Mouse (Mus musculus) megakaryocyte progenitor cell, adult 5-6 weeks (primary cell): Measurements from ENCODE around the gene Slit3. TPM values are rescaled to one million over a fixed set of nuclear protein-coding genes. Genes with fewer than 3 reads are reported as not detected.

Experiments used
- ATAC-seq: replicated peaks from 2 replicates; pipeline ENCODE4 v1.8.0; 2016; ENCODE audit warnings: mild to moderate bottlenecking, moderate TSS enrichment, inconsistent platforms; ENCODE audit not compliant: poor library complexity
- total RNA-seq, 2 experiments: library from RNA; stranded (forward) in 1 of 2; stranded (reverse) in 1 of 2; fragments of 157-497, 149-512 nt in 1 of 2; fragments of 200-1000 nt in 1 of 2; gene quantifications; 2 replicates each; pipeline versions ENCODE4 v1.2.3 to v1.2.4; 2015 to 2017

Slit3 gene
- total RNA-seq, 2 experiments from 2014 or later = not detected

DNA sequence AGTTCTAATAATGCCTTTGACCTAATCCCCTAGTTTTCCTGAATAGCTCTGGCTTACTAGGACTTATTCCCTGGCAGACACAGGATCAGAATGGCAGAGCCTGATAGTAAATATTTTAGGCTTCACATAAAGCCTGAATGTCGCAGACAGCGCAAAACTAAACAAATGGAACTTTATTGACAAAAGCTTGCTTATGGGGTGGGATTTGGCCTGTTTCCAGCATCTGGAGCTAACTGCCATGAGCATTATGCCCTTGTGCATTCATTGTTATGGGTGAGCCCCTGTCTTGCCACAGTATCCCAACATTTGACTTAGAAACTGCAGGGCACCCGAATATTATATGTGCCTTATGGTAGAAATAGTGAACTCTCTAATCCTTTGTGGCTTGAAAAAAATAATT lies 438.4 kb downstream of the Slit3 start:
- ATAC-seq = no peak

DNA sequence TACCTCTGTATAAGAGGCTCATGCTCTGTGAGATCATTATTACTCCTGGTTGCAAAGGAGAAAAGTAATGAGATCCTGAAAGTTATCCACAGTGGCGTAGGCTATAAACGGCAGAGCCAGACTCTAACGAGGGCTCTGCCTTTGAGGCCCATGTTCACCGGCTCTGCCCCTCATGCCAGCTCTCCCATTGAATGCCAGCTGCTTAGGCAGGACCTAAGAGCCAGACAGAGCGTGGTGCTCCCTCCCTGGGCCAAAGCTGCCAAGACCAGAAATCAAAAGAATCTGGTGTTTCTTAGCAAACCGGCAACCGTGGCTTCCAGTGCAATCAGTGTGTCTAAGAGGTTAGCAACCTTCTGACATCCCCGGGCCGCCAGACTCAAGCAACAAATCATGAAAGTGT lies 440.7 kb downstream of the Slit3 start:
- ATAC-seq = no peak

DNA sequence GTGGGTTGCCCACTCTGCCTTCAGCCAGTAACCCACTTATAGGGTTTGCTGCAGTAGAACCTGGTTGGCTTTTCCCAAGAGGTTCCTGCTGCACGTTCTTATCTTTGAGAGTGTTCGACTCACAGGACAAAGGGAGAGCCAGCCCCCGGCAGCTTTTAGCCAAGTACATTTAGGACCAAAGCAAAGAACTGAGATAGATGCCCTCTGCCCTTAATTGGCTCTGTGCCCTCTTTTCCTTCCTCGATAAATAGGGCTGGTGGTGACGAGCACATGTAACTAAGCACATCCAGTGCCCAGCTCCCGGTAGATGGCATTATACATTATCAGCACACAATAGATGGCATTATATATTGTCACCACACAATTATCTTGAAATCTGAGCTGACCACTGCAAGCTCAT lies 444.3 kb downstream of the Slit3 start:
- ATAC-seq = no peak

DNA sequence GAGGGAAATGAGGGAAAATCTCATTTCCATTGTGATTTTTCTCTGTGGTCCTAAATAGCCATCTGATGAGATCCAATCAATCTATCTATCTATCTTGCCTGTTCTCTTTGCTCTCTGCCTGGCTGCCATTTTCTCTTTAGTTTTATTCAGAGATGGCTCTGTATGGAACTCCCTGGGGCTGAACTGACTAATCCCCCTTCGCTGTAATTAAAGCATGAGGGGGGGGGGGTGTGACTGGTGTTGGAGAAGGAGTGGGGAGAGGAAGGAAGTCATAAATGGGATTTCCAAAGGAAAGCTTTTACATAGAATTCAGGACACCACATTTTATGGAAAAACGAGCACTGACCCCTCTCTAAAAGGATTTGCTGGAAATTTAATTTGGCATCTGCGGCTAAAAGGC lies 445.7 kb downstream of the Slit3 start:
- ATAC-seq = no peak

DNA sequence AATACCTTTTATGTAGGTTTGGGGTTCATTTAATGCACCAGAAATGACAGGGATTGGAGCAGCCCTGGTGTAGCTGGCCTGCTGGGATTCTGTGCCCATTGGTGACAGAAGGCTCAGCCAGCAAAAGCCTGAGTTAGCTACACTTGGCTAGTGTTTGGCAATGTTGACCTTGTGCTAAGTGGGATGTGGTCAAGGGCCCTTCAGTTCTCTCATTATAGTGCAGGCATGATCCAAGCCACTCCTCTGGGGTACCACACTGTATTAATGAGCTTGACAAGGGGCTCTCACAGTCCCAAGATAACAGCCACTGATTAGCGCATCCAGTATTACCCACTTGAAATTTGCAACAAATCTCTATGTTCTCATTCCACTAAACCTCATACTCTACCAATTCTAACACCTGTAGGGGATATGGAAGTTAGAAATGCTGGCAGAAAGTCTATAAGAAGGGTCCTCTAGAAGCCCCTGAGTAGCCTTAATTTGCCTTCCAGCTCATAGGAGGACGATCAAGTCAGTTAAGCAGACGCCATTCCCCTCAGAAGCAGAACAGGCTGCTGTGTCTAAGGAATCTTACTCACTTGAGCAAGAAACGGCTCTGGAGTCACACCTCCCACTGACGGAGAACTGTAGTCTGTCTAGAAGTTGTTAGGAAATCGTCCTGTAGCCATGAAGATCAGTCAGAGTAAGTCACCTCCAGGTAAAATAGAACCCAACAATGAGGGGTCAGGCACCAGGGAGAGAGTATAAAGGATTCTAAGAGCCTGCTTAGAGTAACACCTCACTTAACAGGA lies 448.3 kb downstream of the Slit3 start:
- no peak for ATAC-seq

DNA sequence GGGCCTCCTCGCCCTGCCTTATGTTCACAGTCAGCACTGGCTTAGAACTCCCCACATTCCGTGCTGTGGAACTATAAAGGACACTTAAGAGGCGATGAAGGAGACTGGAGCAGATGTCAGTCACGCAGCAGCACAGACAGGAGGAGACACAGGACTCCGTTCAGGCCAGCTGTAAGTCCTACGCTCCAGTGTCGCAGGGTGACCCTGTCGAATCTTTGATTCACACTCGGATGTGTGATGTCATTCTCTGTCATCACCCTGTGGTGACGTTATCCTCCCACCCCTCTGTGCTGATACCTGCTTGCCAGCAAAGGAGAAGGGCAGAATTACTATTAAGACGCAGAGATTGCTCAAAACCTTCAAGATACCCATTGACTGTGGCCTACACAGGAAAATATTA lies 448.9 kb downstream of the Slit3 start:
- ATAC-seq = no peak

DNA sequence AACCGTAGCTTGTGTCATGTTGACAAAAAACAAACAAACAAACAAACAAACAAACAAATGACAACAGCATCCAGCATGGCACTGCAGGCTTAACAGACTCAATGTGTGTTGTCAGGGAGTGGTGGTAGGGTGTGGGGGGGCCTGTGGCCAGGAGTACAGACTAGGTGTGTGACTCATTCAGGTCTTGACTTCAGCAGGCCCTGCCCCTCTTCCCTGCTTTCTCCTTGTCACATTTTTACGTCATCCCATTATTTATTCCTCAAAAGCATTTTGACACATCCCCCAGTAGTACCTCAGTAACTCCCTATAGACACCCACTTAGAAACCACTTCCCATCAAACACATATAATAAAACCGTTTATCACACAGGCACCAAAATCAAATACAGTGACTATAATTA lies 450.9 kb downstream of the Slit3 start:
- no peak for ATAC-seq

DNA sequence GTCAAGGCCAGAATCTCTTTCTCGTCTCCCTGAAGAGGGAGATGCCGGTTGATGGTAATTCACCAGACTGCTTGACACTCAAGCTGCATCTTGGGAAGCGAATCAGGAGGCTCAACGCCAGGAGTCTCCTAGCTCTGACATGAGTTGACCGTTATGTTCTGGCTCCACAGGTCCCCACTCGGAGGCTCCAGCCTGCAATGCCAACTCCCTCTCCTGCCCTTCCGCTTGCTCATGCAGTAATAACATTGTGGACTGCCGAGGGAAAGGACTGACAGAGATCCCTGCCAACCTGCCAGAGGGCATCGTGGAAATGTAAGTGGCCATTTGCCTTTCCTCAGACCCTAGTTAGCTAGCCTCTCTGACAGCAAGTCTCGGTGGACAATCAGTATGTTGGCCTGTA lies 457.8 kb downstream of the Slit3 start:
- no peak for ATAC-seq

DNA sequence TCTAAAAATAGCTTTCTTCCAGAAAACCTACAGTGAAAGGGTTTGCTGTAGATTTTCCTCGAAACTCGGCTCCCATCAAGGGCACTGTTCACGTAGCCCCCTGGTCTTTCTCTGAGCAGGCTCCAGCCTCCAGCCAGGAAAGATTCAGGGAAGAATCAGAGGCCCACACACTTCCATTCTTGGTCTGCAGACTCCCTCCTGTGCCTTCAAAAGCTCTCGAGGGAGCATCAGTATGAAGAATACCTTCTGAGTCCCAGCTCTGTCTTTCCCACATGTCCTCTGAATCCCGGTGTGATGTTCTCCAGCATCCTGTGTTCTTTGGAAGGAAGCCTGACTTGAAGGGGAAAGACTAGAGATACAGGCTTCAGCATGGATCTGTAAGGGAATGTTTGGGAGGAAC lies 461.6 kb downstream of the Slit3 start:
- ATAC-seq = no peak

DNA sequence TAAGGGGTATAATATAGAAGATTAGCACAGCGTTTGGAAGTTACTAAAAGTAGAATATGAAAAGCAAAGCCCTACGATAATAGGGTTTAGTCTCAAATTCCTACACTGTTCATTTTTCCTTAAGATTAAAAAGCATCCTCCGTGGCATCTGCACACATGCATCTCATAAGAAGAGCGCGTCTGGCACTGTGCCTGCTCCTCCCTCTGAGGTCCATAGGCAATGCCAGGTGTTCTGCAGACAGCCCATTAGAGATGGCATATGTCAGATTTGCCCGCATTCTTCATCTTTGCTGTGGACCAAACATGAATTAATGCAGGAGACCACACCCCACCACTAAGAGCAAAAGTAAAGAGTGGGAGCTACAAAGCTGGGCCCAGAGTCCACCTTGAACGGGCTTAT lies 462.6 kb downstream of the Slit3 start:
- no peak for ATAC-seq

DNA sequence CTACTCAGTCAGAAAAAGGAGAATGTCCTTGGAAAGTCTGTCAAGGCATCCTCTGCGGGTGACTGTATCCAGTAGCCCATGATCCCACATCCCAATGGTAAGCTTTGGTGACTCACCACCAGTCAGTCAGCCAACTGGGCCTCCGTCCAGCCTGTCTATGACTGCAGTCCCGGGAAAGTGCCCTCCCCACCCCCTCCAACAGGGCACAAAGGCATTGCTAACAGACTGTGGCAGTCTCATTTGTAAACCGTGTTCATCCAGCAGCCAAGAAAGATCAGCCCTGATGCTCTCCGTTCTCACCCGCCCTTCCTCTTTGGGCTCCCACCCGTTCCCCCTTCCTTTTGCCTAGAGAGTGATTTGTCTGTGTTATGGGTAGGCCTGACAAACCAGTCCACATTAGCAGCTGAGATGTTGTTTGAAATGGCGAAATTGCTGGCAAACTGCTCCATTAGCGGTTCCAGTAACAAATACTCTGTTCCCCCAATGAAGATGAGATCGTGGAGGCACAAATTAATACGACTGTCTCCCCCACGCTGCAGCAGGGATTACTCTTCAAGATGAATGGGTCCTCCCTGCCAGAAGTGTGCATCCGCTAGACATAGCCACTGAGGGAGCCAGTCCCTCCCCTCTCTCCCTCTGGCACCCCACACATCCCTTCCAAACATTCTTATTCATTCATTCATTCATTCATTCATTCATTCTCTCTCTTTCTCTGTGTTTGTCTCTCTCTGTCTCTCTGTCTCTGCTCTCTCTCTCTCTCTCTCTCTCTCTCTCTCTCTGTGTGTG lies 466.3 kb downstream of the Slit3 start:
- no peak for ATAC-seq

DNA sequence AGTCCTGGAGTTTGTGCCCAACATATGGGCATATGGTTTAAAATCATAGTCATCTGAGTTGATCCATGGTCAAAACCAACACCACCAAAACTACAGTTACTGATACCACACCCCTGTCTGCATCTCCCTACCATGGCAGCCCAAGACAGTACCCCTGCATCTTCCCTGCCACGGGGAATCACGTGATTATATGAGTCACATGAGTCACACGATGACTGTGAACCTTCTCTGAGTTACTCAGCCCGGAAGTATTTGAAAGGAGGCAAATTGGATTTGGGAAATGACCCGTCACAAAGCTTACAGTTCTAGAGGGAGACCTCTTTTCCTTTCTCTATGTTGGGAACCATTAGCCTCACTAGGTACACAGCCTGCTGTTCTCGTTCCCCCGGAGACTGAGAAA lies 468.9 kb downstream of the Slit3 start:
- ATAC-seq = no peak

DNA sequence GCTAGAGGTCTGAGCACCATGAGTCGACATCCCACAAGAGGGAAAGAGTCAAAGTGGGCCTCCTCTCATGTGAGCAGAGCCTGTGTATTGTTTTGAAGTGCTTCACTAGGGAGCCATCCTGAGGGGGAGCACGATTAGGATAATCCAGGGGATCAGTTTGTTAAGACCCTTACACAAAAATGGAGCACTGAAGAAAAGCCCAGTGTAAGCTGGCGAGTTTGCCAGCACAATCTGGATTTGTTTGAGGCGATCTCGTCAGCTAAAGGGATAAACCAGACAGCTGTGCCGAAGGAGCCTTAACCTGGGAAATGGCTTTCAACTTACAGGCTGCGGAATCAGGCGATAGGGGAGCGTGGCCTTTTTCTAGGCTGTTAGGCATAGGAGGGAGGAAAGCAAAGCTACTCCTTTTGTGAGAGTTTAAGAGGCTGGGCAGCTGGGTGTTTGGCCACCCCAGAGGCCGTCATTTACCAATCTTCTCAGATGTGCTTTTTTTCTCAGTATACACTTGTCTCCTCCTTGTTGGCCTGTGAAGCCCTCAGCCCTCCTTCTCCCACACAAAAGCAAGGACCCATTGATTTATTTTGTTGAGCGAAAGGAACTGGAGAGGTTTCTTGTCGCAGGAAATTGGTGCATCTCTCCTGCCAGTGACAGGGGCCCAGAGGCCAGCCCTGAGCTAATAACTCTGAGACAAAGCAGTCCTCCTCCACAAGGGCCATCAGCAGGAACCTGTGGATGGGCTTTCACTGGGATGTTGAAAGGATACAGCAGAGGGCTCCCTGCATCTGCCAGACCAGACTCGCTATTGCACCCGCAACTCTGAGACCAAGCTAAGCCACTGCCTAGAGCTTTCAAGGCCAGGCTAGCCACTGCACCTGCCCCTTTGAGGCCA lies 472.4 kb downstream of the Slit3 start:
- ATAC-seq = no peak

DNA sequence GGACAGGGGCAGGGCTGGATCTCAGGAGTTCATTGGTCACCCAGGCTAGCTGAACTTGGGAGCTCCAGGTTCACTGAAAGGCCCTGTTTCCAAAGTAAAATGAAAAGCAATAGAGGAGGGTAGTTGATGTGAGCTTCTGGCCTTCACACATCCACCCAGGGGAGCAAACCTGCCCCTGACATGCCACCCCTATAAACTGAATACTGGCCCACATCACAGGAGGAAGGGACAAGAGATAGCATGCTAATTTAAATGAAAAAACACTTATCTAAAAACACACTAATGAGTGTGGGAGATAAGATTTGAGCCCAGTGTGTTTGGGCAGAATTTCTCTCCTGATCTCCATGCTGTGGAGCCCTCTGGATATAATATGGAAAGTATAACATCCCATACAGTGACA lies 475.0 kb downstream of the Slit3 start:
- no peak for ATAC-seq

DNA sequence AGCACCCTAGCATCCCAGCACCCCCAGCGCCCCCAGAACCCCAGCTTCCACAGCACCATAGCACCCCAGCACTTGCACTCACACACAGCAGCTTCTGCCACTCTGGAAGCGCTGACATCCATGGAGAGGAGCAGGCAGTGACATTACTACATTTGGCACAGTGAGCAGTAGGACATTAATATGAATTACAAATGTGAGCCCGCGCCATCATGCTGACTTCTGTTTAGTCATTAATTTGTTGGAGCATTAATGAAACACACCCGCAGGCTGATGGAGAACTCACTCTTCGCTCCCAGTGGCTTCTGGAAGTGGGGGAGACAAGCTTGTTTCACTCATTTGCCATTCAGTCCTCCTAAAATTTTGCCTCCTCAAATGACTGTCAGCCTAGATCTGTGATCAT lies 476.9 kb downstream of the Slit3 start:
- no peak for ATAC-seq

DNA sequence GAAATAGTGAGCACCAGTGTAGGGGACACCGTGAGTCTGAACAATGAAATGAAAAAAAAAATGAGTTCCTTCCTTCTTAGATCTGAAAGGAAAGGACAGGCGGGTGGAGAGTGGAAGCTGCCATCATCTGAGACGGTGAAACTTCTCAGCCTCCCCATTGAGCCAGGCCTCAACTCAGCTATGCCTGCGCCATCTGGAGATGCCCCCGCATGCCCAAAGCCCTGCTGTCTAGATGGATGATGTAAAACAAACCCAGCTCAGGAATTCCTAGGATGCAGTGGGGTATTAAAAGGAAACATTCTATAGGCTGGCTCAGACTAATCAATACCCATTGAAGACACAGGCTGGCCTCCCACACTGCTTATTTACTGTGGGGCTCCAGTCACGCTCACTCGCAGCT lies 477.7 kb downstream of the Slit3 start:
- ATAC-seq = no peak

DNA sequence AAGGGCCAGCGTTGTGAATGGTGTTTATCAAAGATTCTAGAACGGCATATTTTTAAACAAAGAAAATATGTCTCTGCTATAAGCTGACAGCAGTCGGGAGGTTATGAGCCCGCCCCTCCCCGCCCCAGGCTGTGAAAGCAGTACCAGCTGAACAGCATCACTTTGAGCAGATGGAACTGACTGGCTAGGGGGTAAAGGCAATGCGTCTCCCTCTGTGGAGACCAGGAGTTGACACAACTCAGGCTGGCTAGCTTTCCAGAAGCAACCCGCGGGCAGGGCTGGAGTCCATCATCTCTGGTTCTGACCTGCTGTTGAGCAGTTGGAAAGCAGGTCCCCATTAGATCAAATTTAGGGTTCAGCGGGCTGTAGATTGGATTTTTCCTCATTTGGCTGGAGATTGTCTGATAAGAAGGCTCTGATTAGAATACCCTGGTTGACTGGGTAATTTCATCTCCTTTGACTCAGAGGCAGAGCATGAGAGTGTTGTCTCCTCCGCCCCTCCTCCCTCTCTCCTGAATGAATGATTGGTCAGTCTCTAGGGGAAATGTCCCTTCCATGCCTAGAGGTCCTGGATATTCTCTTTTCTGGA lies 480.7 kb downstream of the Slit3 start:
- ATAC-seq = no peak

DNA sequence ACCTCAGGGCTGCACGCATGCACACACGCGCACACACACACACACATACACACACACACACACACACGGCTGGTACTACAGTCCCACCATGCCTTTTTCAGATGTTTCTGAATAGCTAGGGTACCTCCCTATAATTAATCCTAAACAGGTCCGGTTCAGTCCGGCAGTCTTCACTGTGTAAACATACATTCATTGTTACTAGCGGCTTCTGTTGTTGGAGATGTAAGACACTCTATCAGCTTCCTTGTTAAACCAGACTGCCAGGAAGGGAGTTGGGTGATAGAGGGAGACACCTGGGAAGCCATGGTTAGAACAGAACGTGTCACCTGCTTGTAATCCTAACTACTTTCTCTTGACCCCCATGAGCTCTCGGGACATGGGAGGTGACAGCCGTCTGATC lies 481.6 kb downstream of the Slit3 start:
- no peak for ATAC-seq

DNA sequence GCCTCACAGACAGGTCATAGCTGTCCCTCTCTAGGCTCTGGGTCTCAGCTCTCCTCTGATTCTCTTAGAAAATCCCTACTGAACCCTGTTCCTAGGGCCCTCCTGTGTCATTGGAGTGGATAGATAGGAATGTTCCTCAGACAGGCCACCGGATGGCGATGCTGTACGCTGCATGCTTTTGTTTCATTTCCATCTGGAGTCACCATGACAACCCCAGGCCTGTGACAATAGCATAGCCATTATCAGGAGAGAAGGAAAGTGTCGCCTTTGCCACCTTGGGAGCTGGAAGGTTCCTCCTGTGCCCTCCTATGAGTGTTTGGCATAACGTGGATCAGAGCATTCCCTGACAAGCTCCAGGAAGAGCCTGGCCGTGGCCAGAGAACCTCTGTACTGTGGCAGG lies 482.9 kb downstream of the Slit3 start:
- no peak for ATAC-seq

DNA sequence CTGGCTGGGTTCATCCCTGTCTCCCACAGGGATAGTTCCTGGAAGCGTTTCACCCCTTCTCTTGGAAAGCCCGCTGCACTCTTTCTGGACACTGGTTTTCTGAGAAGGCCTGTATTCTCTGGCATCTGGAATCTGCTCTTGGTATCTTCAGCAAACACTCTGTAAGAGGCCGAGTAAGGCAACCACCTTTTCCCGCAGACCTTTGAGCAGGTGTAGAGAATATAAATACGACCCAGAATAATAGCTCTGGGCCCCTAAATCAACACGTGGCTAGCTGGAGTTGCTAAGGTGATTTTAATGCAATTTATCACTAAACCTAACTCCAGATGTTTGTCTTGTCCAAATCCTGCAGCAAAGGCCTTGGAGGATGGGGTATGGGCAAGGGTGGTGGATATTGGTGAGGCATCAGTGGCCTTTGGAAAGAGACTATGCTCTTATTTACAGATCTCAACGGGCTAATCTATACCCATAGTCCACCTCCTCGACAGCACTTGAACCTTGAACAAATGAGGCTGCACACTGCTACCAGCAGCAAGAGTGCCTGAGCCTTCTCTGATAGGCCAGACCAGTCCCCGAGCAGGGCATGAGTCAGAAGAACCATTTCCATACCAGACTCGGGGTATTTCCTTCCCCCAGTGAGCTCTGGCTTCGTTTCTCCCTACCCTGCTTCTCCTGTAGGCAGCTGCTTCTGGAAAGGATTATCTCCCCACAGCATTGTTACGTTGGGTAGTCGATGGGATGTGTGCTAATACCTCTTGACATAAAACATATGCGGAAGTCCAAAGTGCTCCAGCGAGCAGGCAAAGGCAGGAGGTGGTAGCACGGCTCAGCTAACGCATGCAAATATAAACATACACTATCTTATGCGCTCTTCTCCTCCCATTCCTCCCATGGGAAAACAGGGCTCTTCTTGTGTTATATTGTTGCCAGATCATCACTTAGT lies 484.1 kb downstream of the Slit3 start:
- no peak for ATAC-seq
